Mouse (Mus musculus) embryonic facial prominence, embryonic 11.5 days (tissue): ENCODE measurements around the gene Slc50a1. TPM values are rescaled to one million over a fixed set of nuclear protein-coding genes. Genes with fewer than 3 reads are reported as not detected.

ENCODE experiments used
- ATAC-seq: fragments of 200-750 bp; cut with Nextera tagmentation; replicated peaks from 2 replicates; pipeline ENCODE4 v1.8.0; 2017; ENCODE audit warnings: low read depth; ENCODE audit not compliant: insufficient number of reproducible peaks, low FRiP score, low TSS enrichment
- DNase-seq: peaks from one replicate; pipeline ENCODE4 v3.0.0-alpha.2; 2015; ENCODE audit warnings: low spot score
- H3K27ac ChIP-seq: fragments of 300-500 bp; sonication (generic); replicated peaks from 2 replicates; pipeline ENCODE4 v1.5.1; 2014; ENCODE audit warnings: mild to moderate bottlenecking, low read depth, low read length, control low read depth
- H3K27me3 ChIP-seq: fragments of 300-500 bp; sonication (generic); 2 replicates; pipeline ENCODE4 v1.6.1; 2014; ENCODE audit warnings: mild to moderate bottlenecking, low read length, moderate library complexity, mixed read lengths; ENCODE audit not compliant: control insufficient read depth, insufficient read depth
- H3K36me3 ChIP-seq: fragments of 300-500 bp; sonication (generic); replicated peaks from 2 replicates; pipeline ENCODE4 v1.6.1; 2014; ENCODE audit warnings: low read depth, mild to moderate bottlenecking, low read length, moderate library complexity, mixed read lengths; ENCODE audit not compliant: control insufficient read depth, insufficient read depth
- H3K4me1 ChIP-seq: fragments of 300-500 bp; sonication (generic); 2 replicates; pipeline ENCODE4 v1.6.1; 2014; ENCODE audit warnings: low read length, mixed read lengths; ENCODE audit not compliant: control insufficient read depth, insufficient read depth
- H3K4me2 ChIP-seq: fragments of 300-500 bp; sonication (generic); 2 replicates; pipeline ENCODE4 v1.6.1; 2014; ENCODE audit warnings: low read depth, mild to moderate bottlenecking, control low read depth, low read length, moderate library complexity
- H3K4me3 ChIP-seq: fragments of 300-500 bp; sonication (generic); 2 replicates; pipeline ENCODE4 v1.5.1; 2014; ENCODE audit warnings: low read depth, low read length, control low read depth
- H3K9ac ChIP-seq: fragments of 300-500 bp; sonication (generic); replicated peaks from 2 replicates; pipeline ENCODE4 v1.6.1; 2014; ENCODE audit warnings: mild to moderate bottlenecking, control low read depth, low read length
- H3K9me3 ChIP-seq: fragments of 300-500 bp; sonication (generic); replicated peaks from 2 replicates; pipeline ENCODE4 v1.6.1; 2016; ENCODE audit warnings: mild to moderate bottlenecking, low read length, inconsistent platforms, mixed read lengths; ENCODE audit not compliant: control insufficient read depth
- WGBS: fragments of 180-500 bp; shearing (Covaris S2); extraction: QIAGEN DNeasy Blood & Tissue Kit; methylation state at CpG from one replicate; pipeline ENCODE4 v1.1.7; 2014; 5-methylcytosine and 5-hydroxymethylcytosine counted together
- polyA plus RNA-seq: library from polyadenylated mRNA; unstranded; fragments of >200 nt; fragmentation: Nextera tagmentation; extraction: Ambion mirVana; gene quantifications from 2 replicates; pipeline ENCODE4 v1.2.1, GENCODE M21; 2014

The Slc50a1 gene
- polyA plus RNA-seq, 1 experiment from 2014 or later, result 39.8 TPM

- Histone ChIP-seq H3K4me3 (no peak overlapping the region), H3K4me2 (no peak overlapping the region), H3K27me3 (no peaks in the 10 kb centered on the region), H3K4me1 (no peaks in the 10 kb centered on the region), H3K27ac (no peak overlapping the region), H3K9me3 (no peaks in the 10 kb centered on the region), H3K36me3 (no peaks in the 10 kb centered on the region; the same call in 1 of the 2 replicates), H3K9ac (no peak overlapping the region)
- DNase-seq (no peak), ATAC-seq (no peak)
- 75% methylated on average over 10 of the region's 10 CpGs for WGBS
These were observed 21.5 kb upstream of the Slc50a1 start for GRCm38 (mm10) chr3:89291874-89292273.

- Histone ChIP-seq H3K9ac (no peak overlapping the region), H3K27me3 (no peaks in the 10 kb centered on the region), H3K4me3 (no peak overlapping the region), H3K9me3 (no peaks in the 10 kb centered on the region), H3K4me1 (no peaks in the 10 kb centered on the region), H3K36me3 (no peaks in the 10 kb centered on the region; the same call in 1 of the 2 replicates), H3K27ac (no peak overlapping the region), H3K4me2 (no peak overlapping the region)
- WGBS, result 39% methylated on average over 7 of the region's 7 CpGs
- DNase-seq (no peak), ATAC-seq (no peak)
These were observed 18.1 kb upstream of the Slc50a1 start for GRCm38 (mm10) chr3:89288503-89288928.

GRCm38 (mm10) chr3:89287286-89287685, 16.9 kb upstream of the Slc50a1 start:
- 43% methylated on average over 5 of the region's 5 CpGs for WGBS
- no peak for DNase-seq
- H3K36me3 ChIP-seq, result no peaks in the 10 kb centered on the region; the same call in 1 of the 2 replicates
- no peaks in the 10 kb centered on the region for H3K9me3 ChIP-seq
- no peaks in the 10 kb centered on the region for H3K27me3 ChIP-seq
- no peak overlapping the region for H3K27ac ChIP-seq
- no peak overlapping the region for H3K4me3 ChIP-seq
- ATAC-seq, result no peak
- no peak overlapping the region for H3K9ac ChIP-seq
- H3K4me2 ChIP-seq, result no peak overlapping the region
- H3K4me1 ChIP-seq, result no peaks in the 10 kb centered on the region

- no peak overlapping the region for H3K27ac ChIP-seq
- no peaks in the 10 kb centered on the region for H3K9me3 ChIP-seq
- H3K4me1 ChIP-seq, result no peaks in the 10 kb centered on the region
- H3K27me3 ChIP-seq, result peaks cover 1% of the 10 kb centered on the region; the same call in 1 of the 2 replicates
- H3K9ac ChIP-seq, result no peak overlapping the region
- no peak overlapping the region for H3K4me2 ChIP-seq
- DNase-seq (no peak), ATAC-seq (no peak)
- 36% methylated on average over 2 of the region's 2 CpGs for WGBS
- no peaks in the 10 kb centered on the region for H3K36me3 ChIP-seq
- no peak overlapping the region for H3K4me3 ChIP-seq
These were observed 15.2 kb upstream of the Slc50a1 start for GRCm38 (mm10) chr3:89285526-89285925.

- H3K9me3 ChIP-seq, result no peaks in the 10 kb centered on the region
- no peak for DNase-seq
- 82% methylated on average over 3 of the region's 3 CpGs for WGBS
- H3K36me3 ChIP-seq, result no peaks in the 10 kb centered on the region
- no peak overlapping the region for H3K4me3 ChIP-seq
- no peak overlapping the region for H3K27ac ChIP-seq
- no peak overlapping the region for H3K4me2 ChIP-seq
- no peak overlapping the region for H3K9ac ChIP-seq
- peaks cover 6% of the 10 kb centered on the region; the same call in 1 of the 2 replicates for H3K4me1 ChIP-seq
- no peak for ATAC-seq
- peaks cover 5% of the 10 kb centered on the region for H3K27me3 ChIP-seq
These were observed 13.9 kb upstream of the Slc50a1 start for GRCm38 (mm10) chr3:89284261-89284660.

GRCm38 (mm10) chr3:89282291-89282643, 11.9 kb upstream of the Slc50a1 start:
- Histone ChIP-seq H3K4me2 (no peak overlapping the region), H3K4me1 (peaks cover 16% of the 10 kb centered on the region), H3K27me3 (peaks cover 5% of the 10 kb centered on the region), H3K4me3 (no peak overlapping the region), H3K27ac (no peak overlapping the region), H3K9ac (0 out of 2 replicates have a peak overlapping the region, but pooled peaks have one; percentile 11), H3K36me3 (no peaks in the 10 kb centered on the region), H3K9me3 (no peaks in the 10 kb centered on the region)
- WGBS, result 22% methylated on average over 4 of the region's 4 CpGs
- no peak for ATAC-seq
- DNase-seq, result no peak

- H3K9ac ChIP-seq, result 0 out of 2 replicates have a peak overlapping the region, but pooled peaks have one; percentile 11
- peak overlapping the region; percentile 49; the same call in 1 of the 2 replicates for H3K4me3 ChIP-seq
- peaks cover 5% of the 10 kb centered on the region for H3K27me3 ChIP-seq
- H3K27ac ChIP-seq, result no peak overlapping the region
- H3K4me1 ChIP-seq, result peaks cover 16% of the 10 kb centered on the region
- DNase-seq, result peak; percentile 95
- H3K9me3 ChIP-seq, result no peaks in the 10 kb centered on the region
- peak overlapping the region; percentile 43; the same call in 1 of the 2 replicates for H3K4me2 ChIP-seq
- ATAC-seq, result no peak
- H3K36me3 ChIP-seq, result no peaks in the 10 kb centered on the region
- WGBS, result 10% methylated on average over 20 of the region's 20 CpGs
These were observed 11.4 kb upstream of the Slc50a1 start for GRCm38 (mm10) chr3:89281579-89282290.
